Mouse (Mus musculus) brain, embryonic 14.5 days (tissue): Measurements from ENCODE around the gene Ankrd40. TPM values are rescaled to one million over a fixed set of nuclear protein-coding genes. Genes with fewer than 3 reads are reported as not detected.

Experiments
- DNase-seq: peaks from one replicate; pipeline ENCODE4 v3.0.0-alpha.2; 2011; ENCODE audit warnings: low read depth
- CTCF ChIP-seq: fragments of 200-500 bp; IDR thresholded peaks from 2 replicates; pipeline ENCODE4 v1.5.1; 2012; ENCODE audit warnings: inconsistent platforms, mild to moderate bottlenecking, moderate library complexity, borderline replicate concordance; ENCODE audit not compliant: insufficient read depth, insufficient read length; ENCODE audit errors: extremely low read depth
- POLR2A ChIP-seq: fragments of 200-500 bp; IDR thresholded peaks from 2 replicates; pipeline ENCODE4 v1.6.1; 2012; ENCODE audit warnings: mild to moderate bottlenecking, inconsistent platforms, borderline replicate concordance; ENCODE audit not compliant: poor library complexity, insufficient read depth, insufficient read length, severe bottlenecking; ENCODE audit errors: extremely low read depth
- polyA plus RNA-seq: library from polyadenylated mRNA; depleted of rRNA; stranded (reverse); fragments of >200 nt; gene quantifications from 2 replicates; pipeline ENCODE4 v1.2.3, GENCODE M21; 2012

The Ankrd40 gene
- polyA plus RNA-seq, 1 experiment = 57.0 TPM

DNA sequence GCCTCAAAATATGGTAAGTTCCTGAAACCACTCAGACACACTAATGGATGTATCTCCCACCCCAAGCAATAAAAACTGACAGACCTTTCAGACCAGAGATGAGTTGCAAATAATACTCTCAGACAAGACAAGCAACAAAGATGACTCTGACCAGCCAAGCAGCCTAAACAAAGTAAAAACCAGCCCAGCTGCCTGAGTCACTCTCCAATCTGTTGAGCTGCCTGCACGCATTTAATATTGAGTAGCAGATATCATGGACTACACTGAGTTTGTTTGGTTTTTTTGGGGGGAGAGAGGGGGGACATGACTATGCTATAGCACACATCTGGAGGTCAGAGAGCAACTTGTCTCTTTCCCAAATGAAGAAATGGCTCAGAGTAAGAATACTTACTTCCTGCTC, 12.5 kb upstream of the Ankrd40 start:
- no peak for DNase-seq
- TF ChIP-seq CTCF (no peak), POLR2A (no peak)

DNA sequence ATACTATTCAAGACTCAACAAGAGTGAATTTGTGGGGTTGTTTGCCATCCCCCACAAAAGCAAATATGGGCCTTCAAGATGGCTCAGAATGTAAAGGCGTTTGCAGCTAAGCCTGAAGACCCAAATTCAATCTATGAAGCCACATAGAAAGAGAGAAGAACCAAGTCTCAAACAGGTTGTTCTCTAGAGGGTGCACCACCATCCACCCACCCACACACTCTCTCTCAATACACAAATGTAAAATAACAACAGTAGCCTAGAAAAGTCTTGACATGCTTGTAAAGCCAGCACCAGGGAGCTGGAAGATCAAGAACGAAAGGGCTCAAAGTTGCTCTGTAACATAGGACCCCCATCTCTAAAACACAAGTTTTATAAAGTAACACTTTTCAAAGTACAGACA, 11.3 kb upstream of the Ankrd40 start:
- DNase-seq = no peak
- TF ChIP-seq POLR2A = no peak
- TF ChIP-seq CTCF = no peak

DNA sequence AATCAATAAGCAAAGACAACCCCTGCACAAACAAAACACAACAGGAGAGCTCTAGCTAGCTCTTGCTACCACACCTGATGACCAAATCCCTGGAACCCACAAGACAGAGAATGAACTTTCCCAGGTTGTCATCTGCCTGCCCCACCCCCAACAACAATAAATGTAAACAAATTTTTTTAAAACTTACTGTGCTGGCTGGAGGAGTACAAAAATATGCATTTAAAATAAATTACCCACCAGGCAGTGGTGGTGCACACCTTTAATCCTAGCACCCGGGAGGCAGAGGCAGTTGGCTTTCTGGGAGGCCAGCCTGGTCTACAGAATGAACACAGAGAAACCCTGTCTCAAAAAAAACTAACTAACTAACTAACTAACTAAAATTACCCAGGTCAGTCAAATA, 10.8 kb upstream of the Ankrd40 start:
- TF ChIP-seq POLR2A (no peak), CTCF (no peak)
- no peak for DNase-seq

DNA sequence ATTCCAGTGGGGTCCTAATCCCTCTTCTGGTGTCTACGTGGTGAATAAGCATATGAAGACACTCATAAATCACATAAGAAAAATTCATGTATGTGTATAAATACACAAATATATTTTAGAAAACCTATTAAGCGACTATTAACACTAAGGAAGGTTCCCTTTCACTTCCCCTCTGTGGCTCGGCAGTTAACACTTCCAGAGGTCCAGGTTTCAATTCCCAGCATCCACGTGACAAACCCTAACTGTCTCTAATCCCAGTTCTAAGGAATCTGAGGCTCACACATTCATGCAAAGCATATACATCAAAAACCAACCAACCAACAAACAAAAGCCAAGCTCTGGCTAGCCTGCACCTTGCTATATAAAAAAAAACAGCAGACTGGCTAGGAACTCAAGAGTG, 10.3 kb upstream of the Ankrd40 start:
- DNase-seq = no peak
- TF ChIP-seq POLR2A (no peak), CTCF (no peak)

DNA sequence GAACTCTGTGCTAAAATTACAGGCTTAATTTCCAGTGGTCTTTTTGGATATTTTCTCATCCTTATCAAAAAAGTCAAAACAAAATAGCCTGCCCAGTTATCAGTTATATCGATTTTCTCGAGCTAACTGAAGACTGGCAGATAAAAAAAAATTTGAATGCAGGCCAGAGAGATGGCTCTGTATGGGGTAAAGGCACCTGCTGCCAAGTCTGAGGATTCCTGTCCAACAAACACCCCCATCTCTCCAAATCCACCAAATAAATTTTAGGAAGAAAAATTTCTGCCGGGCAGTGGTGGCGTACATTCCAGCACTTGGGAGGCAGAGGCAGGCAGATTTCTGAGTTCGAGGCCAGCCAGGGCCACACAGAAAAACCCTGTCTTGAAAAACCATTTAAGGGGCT, 9.7 kb upstream of the Ankrd40 start:
- TF ChIP-seq POLR2A = no peak
- DNase-seq = no peak

DNA sequence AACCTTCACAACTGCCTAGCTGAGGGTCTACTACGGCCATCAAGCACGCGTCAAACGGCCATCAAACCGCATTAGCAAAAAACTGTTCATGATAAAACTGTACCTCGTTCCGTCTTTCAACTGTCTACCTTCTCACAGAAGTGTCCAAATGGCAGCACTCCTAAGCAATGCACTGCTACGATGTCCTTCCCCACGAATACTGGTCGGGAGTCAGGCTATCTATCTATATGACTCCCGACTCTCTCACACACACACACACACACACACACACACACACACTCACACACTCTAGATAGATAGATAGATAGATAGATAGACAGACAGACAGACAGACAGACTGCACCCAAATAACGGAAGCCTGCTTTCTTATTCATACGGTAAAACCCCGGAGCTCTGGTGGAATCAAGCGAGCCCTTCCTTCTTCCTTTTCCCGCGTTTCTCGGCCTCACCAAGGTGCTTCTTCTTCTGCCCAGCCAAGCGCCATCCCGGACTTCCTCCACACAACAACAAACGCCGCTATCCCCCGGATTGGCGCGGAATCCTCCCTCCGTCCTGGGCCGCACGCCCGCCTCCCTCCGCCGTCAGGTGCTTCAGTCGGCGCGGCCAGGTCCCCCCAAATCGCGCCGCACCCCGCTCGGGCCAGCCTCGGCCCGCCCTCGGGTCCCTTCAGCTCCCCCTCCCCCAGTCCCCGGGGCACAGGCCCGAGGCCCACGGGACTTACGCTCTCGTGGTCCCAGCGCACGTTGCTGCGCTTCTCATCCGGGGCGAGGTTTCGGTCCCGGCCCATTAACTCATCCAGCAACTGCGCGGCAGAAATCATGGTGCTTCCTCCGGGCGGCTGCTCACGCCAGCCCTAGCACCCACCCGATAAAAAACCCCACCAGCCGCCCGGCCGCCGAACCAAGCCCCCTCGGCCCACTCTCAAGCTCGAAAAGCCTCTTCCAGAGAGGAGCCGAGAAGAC, 6.6 kb upstream of the Ankrd40 start:
- DNase-seq = peak; percentile 45
- no peak for TF ChIP-seq POLR2A

DNA sequence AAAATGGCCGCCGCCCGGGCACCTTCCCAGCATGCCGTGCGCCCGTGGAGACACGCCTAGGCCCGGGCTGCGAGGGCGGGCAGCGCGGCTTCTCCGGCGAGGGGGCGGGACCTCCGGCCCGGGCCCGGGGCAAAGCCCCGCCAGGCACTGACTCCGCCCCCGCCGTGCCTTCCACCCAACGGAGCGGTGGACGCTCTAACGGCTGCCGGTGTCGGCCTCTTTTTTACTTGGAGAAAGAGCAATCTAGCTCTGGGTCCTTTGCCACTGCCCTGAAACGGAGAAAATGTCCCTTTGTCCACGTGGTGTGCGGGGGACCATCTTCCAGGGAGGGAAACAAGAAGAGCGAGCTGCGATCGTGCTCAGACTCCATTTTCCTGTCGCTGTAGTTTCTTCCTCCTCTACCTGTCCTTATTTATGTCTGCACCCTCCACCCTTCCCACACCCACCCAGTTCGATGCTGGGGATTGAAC, 5.8 kb upstream of the Ankrd40 start, which contains the start of gene Luc7l3:
Gene Luc7l3, minus strand, starts transcription at position 58 of the 470 bp plus-strand sequence.
- TF ChIP-seq CTCF (no peak), POLR2A (peak; percentile 81; the same call in 1 of the 2 replicates)
- peak; percentile 97 for DNase-seq

DNA sequence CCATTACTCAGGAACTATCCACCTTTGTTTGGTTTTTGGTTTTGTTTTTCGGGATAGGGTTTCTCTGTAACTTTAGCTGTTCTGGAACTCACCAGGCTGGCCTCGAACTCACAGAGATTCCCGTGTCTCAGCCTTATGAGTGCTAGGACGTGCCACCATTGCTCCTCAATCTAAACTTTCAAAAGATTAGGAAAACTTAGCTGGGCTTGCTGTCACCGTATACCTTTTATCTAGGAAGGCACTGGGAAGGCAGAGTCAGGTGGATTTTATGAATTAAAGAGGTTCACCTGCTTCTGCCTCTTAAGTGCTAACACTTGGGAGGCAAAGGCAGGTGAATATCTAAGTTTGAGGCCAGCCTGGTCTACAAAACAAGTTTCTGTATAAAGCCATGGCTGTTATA, 5.2 kb upstream of the Ankrd40 start:
- TF ChIP-seq POLR2A (no peak), CTCF (no peak)
- DNase-seq = no peak

DNA sequence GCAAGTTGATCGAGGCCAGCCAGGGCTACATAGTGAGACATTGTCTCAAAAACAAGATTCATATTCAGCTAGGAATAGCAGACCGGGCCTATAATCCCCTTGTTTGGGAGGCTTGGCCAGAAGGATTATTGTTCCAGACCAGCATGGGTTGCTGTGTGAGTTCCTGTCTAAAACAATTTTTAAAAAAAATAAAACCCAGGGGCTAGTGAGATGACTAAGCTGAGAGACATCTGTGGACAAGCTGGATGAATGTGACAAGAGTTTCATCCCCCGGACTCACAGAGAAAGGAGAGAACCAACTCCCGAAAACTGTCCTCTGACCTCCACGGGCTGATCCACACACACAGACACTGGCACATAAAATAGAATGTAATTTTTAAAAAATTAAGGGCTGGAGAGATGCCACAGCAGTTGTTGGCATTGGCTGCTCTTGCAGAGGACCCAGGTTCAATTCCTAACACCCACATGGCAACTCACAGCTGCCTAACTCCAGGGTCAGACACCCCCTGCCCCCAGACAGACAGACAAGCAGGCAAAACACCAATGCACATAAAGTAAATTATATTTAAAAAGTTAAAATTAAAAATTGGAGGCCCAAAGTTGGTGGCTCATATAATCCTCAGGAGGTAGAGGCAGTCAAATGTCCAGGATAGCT, 4.4 kb upstream of the Ankrd40 start:
- TF ChIP-seq POLR2A (no peak), CTCF (no peak)
- no peak for DNase-seq

DNA sequence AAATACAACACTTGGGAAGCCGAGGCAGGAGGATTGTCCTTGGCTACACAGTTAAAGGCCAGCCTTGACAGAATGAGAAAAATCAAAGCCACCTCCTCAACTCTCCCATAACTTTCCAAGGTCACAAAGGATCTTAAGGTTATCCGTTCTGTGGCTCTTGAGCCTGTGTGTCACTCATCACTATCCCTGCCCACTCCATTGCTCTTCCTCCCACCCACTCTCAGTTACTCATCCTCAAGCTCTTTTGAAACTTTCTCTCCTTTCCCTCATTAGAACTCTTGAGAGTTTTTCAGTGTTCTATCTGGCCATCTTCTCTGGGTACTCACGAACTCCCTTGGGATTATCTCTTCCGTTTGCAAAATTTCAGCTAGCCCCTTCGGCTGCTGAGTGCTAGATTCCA, 3.2 kb upstream of the Ankrd40 start:
- DNase-seq = no peak
- no peak for TF ChIP-seq CTCF
- no peak for TF ChIP-seq POLR2A

DNA sequence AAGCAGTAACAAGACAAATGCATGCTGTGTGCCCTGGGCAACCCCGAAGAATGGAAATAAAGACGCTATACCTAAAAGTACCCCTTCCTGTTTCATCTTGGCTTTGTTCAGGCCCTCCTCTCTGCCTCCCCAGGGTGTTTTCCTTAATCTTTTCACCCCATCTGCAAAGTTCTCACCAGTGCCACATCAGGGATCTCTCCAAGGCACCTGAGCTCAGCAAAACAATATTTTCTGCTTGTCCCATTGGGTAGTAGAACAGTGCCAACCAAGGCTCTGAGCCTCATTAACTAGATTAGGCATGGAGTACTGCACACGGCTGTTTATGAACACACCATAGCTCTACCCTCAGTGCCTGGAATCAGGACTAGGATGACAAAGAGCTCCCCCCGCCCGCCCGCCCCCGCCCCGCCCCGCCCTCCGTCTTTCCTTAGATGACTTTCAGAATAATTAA, 815 bp upstream of the Ankrd40 start:
- peak; percentile 92 for DNase-seq

DNA sequence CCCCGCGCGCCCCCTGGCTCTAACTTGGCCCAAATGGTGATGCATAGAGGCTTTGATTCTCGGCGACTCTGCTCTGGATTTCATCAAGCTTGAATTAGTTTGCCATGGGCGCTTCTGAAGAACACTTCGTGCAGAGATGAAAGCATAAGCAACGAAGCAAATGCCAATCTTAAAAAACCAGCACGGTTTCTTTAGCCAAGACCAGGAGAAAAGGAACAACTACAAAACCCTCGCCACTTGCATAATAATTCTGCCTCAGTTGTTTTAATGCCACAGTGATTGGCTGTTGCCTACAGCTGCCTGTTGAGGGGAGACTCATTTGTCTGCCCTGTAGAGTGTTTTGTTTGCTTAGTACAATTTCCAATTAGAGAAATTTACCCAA, 834 bp downstream of the Ankrd40 start:
- DNase-seq = peak; percentile 91
- no peak for TF ChIP-seq POLR2A
- TF ChIP-seq CTCF = no peak

More for the DNA sequence above, 815 bp upstream of the Ankrd40 start:
- TF ChIP-seq CTCF = no peak
- no peak; the same call in 1 of the 2 replicates for TF ChIP-seq POLR2A

DNA sequence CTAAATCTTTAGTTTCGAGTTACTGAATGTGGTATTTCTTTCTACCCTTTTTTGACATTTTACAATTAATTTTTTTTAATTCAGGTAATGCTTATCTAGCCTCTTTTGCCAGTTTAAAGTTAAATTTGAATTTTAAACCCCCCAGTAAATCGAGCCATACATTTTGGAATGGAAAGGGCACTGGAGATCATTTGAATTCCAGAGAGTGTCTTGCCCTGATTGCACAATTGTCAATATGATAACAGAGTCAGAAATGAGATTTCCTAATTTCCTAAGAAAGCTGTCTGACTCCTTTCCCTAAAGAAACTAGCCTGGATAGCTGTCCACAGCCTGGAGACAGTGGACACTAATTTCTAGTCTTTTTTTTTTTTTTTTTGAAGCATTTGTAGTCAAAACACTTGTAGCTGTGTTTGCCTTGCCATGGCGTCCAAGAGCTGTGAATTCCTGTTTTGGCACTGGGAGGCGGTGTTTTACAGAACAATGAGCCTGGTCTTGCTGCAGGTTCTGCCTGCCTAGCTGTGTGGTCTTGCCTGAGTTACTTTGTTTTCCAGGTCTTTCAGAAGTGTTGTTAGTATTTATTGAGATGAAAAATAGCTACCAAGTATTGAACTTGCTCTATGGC, 1.6 kb downstream of the Ankrd40 start:
- peak; percentile 91 for DNase-seq
- no peak for TF ChIP-seq POLR2A
- peak; percentile 64; the same call in 1 of the 2 replicates for TF ChIP-seq CTCF
